Mouse (Mus musculus) myocyte (in vitro differentiated cells): ENCODE data around the gene Setd5. TPM values are rescaled to one million over a fixed set of nuclear protein-coding genes. Genes with fewer than 3 reads are reported as not detected.

ENCODE experiments used
- H3K27me3 ChIP-seq: one replicate; pipeline ENCODE4 v1.6.1; 2011; ENCODE audit not compliant: control insufficient read depth, insufficient read depth, insufficient read length
- H3K36me3 ChIP-seq: one replicate; pipeline ENCODE4 v1.6.1; 2011; ENCODE audit not compliant: control insufficient read depth, insufficient read depth
- H3K4me2 ChIP-seq: one replicate; pipeline ENCODE4 v1.6.1; 2011; ENCODE audit warnings: low read depth, control low read depth
- H3K4me3 ChIP-seq: one replicate; pipeline ENCODE4 v1.5.1; 2011; ENCODE audit warnings: mild to moderate bottlenecking, control low read depth, moderate library complexity
- H3K79me2 ChIP-seq: one replicate; pipeline ENCODE4 v1.6.1; 2011; ENCODE audit not compliant: control insufficient read depth, insufficient read depth
- H3ac ChIP-seq: one replicate; pipeline ENCODE4 v1.6.1; 2011; ENCODE audit not compliant: control insufficient read depth, insufficient read length
- CEBPB ChIP-seq: IDR thresholded peaks from 2 replicates; pipeline ENCODE4 v1.6.1; 2011; ENCODE audit warnings: mild to moderate bottlenecking, moderate library complexity; ENCODE audit not compliant: poor library complexity, insufficient read depth, severe bottlenecking
- E2F4 ChIP-seq: IDR thresholded peaks from one replicate; pipeline ENCODE4 v1.6.1; 2011; ENCODE audit warnings: mild to moderate bottlenecking, control low read depth, moderate library complexity; ENCODE audit not compliant: insufficient read depth
- MAX ChIP-seq: IDR thresholded peaks from one replicate; pipeline ENCODE4 v1.6.1; 2011; ENCODE audit warnings: low read depth, mild to moderate bottlenecking, control low read depth
- MYOD1 ChIP-seq, 3 experiments: IDR thresholded peaks; one replicate each; pipeline ENCODE4 v1.6.1; 2011; ENCODE audit warnings: control low read depth in 2 of 3, low read depth in 2 of 3, mild to moderate bottlenecking in 2 of 3, moderate library complexity in 1 of 3; ENCODE audit not compliant: insufficient read length in 2 of 3, control insufficient read depth in 1 of 3
- MYOG ChIP-seq, 3 experiments: IDR thresholded peaks; one replicate each; pipeline ENCODE4 v1.6.1; 2011; ENCODE audit warnings: control low read depth in 2 of 3, low read depth in 2 of 3, mild to moderate bottlenecking in 2 of 3; ENCODE audit not compliant: insufficient read length in 2 of 3, control insufficient read depth in 1 of 3, insufficient read depth in 1 of 3
- POLR2A ChIP-seq: IDR thresholded peaks from one replicate; pipeline ENCODE4 v1.6.1; 2011; ENCODE audit warnings: low read depth, mild to moderate bottlenecking, control low read depth, moderate library complexity; ENCODE audit not compliant: insufficient read length
- POLR2AphosphoS2 ChIP-seq: IDR thresholded peaks from one replicate; pipeline ENCODE4 v1.6.1; 2011; ENCODE audit warnings: low read depth, control low read depth; ENCODE audit not compliant: insufficient read length
- REST ChIP-seq: IDR thresholded peaks from one replicate; pipeline ENCODE4 v1.6.1; 2011; ENCODE audit warnings: mild to moderate bottlenecking, control low read depth, moderate library complexity; ENCODE audit not compliant: insufficient read depth, insufficient read length
- SRF ChIP-seq: IDR thresholded peaks from one replicate; pipeline ENCODE4 v1.6.1; 2011; ENCODE audit warnings: low read depth; ENCODE audit not compliant: control insufficient read depth, insufficient read length
- TCF12 ChIP-seq: IDR thresholded peaks from one replicate; pipeline ENCODE4 v1.6.1; 2011; ENCODE audit warnings: mild to moderate bottlenecking, control low read depth; ENCODE audit not compliant: poor library complexity, insufficient read depth, severe bottlenecking
- TCF3 ChIP-seq: IDR thresholded peaks from one replicate; pipeline ENCODE4 v1.6.1; 2011; ENCODE audit warnings: low read depth, control low read depth; ENCODE audit not compliant: insufficient read length
- USF1 ChIP-seq: IDR thresholded peaks from one replicate; pipeline ENCODE4 v1.6.1; 2011; ENCODE audit warnings: low read depth, mild to moderate bottlenecking, control low read depth, moderate library complexity
- polyA plus RNA-seq: library from polyadenylated mRNA; unstranded; fragments of >200 nt; fragmentation: generic; extraction: Trizol; gene quantifications from one replicate; pipeline ENCODE4 v1.2.1, GENCODE M21; 2012; ENCODE audit warnings: missing spikeins

Gene Setd5
- polyA plus RNA-seq, 1 experiment, result 21.8 TPM

- H3ac ChIP-seq, result no peak overlapping the region
- no peaks in the 10 kb centered on the region for H3K36me3 ChIP-seq
- H3K4me3 ChIP-seq, result no peak overlapping the region
- peaks cover 95% of the 10 kb centered on the region for H3K79me2 ChIP-seq
- no peak for TF ChIP-seq REST
- H3K4me2 ChIP-seq, result no peak overlapping the region
- H3K27me3 ChIP-seq, result no peaks in the 10 kb centered on the region
Measured at GRCm38 (mm10) chr6:113095547-113095946, 18.4 kb downstream of the Setd5 start.

- Histone ChIP-seq H3K79me2 (peaks cover 95% of the 10 kb centered on the region), H3K4me3 (no peak overlapping the region), H3K36me3 (no peaks in the 10 kb centered on the region), H3ac (no peak overlapping the region), H3K4me2 (no peak overlapping the region), H3K27me3 (no peaks in the 10 kb centered on the region)
- TF ChIP-seq POLR2AphosphoS2 (no peak), POLR2A (no peak), CEBPB (0 out of 2 replicates have a peak, but pooled peaks have one; percentile 14)
Measured at GRCm38 (mm10) chr6:113097662-113098061, 20.5 kb downstream of the Setd5 start.

- Histone ChIP-seq H3K79me2 (peaks cover 95% of the 10 kb centered on the region), H3K36me3 (peaks cover under 1% of the 10 kb centered on the region), H3K4me2 (peak overlapping the region; percentile 85), H3K27me3 (no peaks in the 10 kb centered on the region), H3K4me3 (no peak overlapping the region), H3ac (no peak overlapping the region)
- TF ChIP-seq REST (no peak), MAX (no peak), SRF (no peak), POLR2AphosphoS2 (peak; percentile 27), POLR2A (peak; percentile 46), E2F4 (no peak), TCF3 (no peak), CEBPB (peak; percentile 99)
Measured at GRCm38 (mm10) chr6:113099640-113100289, 22.6 kb downstream of the Setd5 start.

- H3K27me3 ChIP-seq, result no peaks in the 10 kb centered on the region
- no peak overlapping the region for H3K4me3 ChIP-seq
- TF ChIP-seq POLR2A (no peak), SRF (no peak), MYOG (IDR thresholded peaks at IDR 0.05; ENCODE audit: control insufficient read depth in 1 of 3, insufficient read depth in 1 of 3, insufficient read length in 2 of 3, low read depth in 2 of 3) (no peak), TCF3 (no peak), MAX (no peak), POLR2AphosphoS2 (no peak), REST (no peak)
- H3K4me2 ChIP-seq, result no peak overlapping the region
- peaks cover 12% of the 10 kb centered on the region for H3K36me3 ChIP-seq
- peaks cover 94% of the 10 kb centered on the region for H3K79me2 ChIP-seq
- no peak overlapping the region for H3ac ChIP-seq
Measured at GRCm38 (mm10) chr6:113102541-113102940, 25.4 kb downstream of the Setd5 start.

GRCm38 (mm10) chr6:113103765-113104164 is 26.6 kb downstream of the Setd5 start:
- H3ac ChIP-seq, result no peak overlapping the region
- no peak overlapping the region for H3K4me2 ChIP-seq
- TF ChIP-seq TCF3 (no peak), REST (no peak), USF1 (no peak), E2F4 (no peak)
- H3K27me3 ChIP-seq, result no peaks in the 10 kb centered on the region
- no peak overlapping the region for H3K4me3 ChIP-seq
- H3K79me2 ChIP-seq, result peaks cover 94% of the 10 kb centered on the region
- H3K36me3 ChIP-seq, result peaks cover 17% of the 10 kb centered on the region

GRCm38 (mm10) chr6:113109378-113109777 is 32.2 kb downstream of the Setd5 start:
- Histone ChIP-seq H3K27me3 (no peaks in the 10 kb centered on the region), H3K4me3 (no peak overlapping the region), H3K4me2 (no peak overlapping the region), H3K79me2 (peaks cover 58% of the 10 kb centered on the region), H3ac (no peak overlapping the region), H3K36me3 (peaks cover 61% of the 10 kb centered on the region)
- TF ChIP-seq MYOG (IDR thresholded peaks at IDR 0.05; ENCODE audit: control insufficient read depth in 1 of 3, insufficient read depth in 1 of 3, insufficient read length in 2 of 3, low read depth in 2 of 3) (no peak), POLR2A (no peak), TCF3 (no peak), CEBPB (no peak), MYOD1 (IDR thresholded peaks at IDR 0.05; ENCODE audit: control insufficient read depth in 1 of 3, insufficient read length in 2 of 3, low read depth in 2 of 3) (no peak), REST (no peak), POLR2AphosphoS2 (no peak), USF1 (no peak), E2F4 (no peak), MAX (no peak), SRF (no peak), TCF12 (no peak)
